Mouse (Mus musculus) A20 (cell line): ENCODE results near the gene Prkag1.

Source experiments
- DNase-seq: peaks from one replicate; pipeline ENCODE4 v3.0.0-alpha.2; 2011; ENCODE audit warnings: low read depth, low spot score

Prkag1 gene

DNA sequence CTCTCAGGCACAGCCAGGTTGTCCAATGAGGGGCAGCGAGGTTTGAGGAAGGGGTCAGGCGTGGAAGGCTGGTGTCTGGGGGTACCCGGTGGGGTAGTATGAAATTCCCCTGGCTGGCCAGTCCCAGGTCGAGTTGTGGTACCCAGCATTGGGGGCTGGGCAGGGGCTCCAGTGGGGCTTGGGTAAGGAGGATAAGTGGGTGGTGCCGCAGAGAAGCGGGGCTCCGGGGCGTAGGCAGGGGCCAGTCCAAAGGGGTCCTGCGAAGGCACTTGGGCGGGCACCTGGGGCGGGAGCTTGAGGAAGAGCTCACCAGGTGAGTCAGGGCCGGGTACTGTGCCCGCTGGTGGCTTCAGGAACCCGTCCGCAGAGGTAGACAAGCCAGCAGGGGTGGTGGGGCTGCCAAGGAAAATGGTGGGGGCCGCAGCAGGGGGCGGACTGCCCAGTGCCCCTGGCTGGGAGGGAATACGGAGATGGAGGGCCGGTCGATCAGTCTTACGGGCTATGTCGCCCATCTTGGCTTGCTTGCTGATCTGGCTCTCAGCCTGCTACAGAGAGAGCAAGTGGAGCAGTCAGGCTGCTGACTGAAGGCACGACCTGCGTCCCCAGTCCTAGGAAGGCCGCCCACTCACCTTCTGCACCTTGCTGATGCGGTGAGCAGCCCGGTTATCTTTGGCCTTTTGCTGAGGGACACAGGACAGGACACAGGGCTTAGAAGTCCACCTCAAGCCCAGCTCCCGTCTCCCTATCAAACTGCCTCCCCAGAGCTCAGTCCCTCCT lies 22.0 kb upstream of the Prkag1 start:
- no peak for DNase-seq

DNA sequence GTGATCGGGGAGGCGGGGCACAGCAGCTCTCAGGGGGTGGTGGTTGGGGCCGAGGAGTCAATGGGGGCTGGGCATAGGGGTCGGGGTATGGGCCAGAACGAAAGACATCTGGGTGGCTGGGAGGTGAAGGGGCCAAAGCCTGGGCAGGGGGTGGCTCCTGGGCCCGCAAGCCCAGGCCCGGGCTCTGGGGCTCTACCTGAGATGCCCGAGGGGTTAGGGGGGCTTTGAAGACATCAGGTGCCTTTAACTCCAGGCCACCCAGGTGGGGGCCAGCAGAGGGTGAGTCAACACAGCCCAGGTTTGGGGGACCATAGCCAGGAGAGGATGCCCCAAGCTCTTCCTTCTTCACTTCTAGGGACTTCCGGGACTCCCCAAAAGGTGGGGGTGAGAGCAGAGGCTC lies 21.4 kb upstream of the Prkag1 start:
- no peak for DNase-seq

DNA sequence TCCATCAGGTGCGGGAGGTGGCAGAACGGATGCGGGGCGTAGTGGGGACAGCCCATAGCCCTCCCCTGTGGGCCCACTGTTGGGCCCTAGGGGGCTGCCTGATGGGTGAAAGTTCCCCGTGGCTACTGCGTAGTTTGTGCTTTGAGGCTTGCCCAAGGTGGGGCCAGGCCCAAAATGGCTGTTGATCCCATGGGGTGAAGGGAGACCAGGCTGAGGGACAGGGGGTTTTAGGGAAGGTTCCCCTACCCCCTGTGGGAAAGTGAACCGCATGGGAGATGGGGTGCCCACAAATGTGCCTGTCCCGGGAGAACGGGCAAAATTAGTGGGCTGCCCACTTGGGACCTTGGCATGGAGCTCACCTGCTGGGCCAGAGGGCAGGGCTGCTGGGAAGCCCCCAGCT lies 20.8 kb upstream of the Prkag1 start:
- no peak for DNase-seq

DNA sequence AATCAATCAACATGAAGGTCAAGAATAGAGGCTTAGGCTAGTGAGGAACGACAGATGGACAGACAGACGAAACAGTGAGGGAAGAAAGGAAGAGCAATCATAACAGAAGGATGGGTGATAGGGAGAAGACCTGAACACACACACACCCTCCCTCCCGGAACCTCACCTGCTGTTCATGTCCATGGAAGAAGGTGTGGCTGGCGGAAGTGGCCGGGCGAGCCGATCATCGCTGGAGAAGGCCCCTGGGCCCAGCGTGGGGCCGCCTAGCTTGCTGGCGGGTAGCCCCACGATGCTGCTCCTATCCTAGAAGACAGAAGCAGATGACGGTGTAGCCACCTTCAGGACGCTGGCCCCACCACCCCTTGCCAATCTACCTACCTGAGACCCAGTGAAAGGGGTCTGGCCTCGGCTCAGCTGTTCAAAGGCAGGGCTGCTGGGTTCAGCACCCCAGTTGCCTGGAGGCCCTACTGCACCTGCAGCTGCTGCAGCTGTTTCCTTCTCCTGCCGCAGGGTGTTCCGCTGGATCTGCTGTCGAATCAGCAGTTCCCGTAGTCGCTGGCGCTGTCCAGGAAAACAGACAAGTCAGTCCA lies 20.0 kb upstream of the Prkag1 start:
- DNase-seq, result no peak

DNA sequence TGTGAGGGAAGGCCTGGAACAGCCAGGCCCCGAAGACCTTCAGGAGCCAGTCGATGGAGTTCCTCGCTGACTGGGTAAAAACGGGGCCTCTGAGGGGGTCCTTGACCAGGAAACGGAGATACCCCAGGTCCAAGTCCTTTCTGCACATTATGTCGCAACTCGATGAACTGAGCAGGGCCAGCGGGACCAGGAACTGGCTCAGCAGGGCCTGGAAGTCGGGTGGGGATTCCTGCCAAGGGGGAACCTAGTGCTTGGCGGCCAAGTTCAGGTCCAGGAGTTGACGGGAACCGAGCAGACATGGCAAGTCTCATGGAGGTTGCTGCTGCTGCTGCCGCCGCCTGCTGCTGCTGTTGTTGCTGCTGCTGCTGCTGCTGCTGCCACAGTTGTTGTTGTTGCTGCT lies 19.3 kb upstream of the Prkag1 start:
- DNase-seq, result no peak

DNA sequence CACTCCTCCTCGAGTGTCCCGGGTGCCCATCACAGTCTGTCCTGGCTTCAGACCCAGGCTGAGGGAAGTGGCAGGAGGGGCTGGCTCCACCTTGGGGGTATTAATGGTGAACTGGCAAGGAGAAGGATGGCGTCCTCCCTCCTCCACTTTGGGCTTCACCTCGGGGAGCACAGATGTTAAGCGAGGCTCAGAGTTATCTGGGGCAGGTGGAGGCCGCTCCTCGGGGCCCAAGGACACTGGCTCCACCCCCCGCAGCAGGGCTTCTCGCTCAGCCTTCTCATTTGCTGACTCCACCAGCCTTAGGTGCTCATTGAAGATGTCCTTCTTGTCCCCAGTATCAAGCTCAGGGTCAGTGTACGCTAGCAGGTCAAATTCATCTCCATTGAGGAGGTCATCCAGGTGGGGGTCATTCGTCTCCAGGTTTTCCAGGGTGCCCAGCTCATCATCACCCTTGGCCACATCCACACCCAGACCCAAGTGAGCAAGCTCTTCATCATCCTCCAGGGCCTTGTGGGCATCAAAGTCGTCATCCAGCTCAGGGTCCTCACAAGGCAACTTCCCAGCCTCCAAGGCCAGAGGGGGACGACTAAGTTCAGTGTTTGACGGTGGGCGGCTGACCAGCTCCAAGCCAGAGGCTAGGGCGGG lies 18.8 kb upstream of the Prkag1 start:
- DNase-seq, result no peak

DNA sequence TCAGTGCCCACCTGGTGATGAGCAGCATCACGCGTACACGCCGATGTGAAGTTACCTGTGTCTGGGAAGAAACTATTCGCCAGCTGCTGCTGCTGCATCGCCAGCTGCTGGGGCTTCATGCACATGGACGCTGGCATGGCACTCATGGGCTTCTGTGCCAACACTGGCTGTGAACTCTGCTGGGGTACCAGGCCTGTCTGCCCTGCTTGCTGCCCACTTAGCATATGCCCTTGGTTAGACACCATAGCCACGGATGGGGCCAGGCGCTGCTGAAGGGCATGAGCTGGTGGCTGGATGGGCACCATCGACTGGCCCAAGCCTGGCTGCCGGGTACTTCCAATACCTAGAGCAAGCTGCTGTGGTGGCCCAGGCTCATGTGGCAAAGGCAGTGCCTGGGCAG lies 17.8 kb upstream of the Prkag1 start:
- DNase-seq, result no peak

DNA sequence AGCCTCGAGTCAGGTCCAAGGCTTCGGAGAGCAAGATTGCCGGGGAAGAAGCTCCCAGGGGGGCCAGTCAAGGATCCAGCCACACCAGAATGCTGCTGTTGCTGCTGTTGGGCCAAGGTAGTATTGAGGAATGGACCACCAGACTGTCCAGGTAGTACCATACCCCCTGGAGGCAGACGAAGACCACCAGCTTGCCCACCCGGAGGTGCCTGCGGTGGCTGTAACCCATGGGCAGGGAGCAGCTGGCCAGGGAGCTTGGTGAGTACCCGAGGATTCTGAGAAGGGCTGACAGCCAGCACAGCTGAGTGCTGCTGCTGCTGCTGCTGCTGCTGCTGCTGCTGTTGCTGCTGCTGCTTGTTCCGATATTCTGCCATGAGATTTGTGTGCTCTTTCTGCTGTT lies 14.8 kb upstream of the Prkag1 start:
- DNase-seq, result no peak

DNA sequence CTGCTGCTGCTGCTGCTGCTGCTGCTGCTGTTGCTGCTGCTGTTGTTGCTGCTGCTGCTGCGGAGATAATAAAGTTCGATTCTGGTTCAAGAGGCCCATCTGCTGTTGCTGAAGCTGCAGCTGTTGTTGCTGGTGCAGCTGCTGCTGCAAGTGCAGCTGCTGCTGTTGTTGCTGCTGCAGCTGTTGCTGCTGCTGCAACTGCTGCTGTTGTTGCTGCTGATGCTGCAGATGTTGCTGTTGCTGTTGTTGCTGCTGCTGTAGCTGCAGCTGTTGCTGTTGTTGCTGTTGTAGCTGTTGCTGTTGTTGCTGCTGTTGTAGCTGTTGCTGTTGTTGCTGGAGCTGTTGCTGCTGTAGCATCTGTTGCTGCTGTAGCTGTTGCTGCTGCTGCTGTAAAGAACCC lies 13.8 kb upstream of the Prkag1 start:
- DNase-seq, result no peak

DNA sequence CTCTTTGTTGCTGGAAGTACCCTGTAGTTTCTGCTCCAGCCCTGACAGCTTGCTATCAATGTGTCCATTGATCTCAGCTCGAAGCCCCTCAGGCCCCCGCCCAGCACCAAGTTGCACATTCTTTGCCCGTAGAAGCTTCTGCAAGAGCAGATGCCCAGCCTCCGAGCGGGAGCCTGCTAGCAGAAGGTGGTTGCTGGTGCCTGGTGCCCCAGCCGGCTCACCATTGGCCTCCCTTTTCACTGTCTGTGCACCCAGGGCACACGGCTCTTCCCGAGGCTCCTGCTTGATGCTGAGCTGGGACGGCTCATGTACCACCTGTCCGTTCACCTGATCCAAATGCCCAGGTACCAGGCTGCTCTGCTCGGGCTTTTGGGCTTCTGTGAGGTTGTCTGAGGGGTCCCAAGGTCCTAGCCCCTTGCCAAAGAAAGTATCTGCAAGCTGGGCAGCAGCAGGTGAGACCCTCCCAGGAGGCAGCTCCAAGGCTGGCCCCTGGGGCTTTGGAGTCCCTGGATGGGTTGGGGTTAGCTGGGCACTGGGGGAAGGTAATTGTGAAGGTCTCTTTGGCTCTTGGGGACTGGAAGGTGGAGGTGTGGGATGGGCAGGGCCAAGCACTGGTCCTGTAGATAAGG lies 12.4 kb upstream of the Prkag1 start:
- no peak for DNase-seq

DNA sequence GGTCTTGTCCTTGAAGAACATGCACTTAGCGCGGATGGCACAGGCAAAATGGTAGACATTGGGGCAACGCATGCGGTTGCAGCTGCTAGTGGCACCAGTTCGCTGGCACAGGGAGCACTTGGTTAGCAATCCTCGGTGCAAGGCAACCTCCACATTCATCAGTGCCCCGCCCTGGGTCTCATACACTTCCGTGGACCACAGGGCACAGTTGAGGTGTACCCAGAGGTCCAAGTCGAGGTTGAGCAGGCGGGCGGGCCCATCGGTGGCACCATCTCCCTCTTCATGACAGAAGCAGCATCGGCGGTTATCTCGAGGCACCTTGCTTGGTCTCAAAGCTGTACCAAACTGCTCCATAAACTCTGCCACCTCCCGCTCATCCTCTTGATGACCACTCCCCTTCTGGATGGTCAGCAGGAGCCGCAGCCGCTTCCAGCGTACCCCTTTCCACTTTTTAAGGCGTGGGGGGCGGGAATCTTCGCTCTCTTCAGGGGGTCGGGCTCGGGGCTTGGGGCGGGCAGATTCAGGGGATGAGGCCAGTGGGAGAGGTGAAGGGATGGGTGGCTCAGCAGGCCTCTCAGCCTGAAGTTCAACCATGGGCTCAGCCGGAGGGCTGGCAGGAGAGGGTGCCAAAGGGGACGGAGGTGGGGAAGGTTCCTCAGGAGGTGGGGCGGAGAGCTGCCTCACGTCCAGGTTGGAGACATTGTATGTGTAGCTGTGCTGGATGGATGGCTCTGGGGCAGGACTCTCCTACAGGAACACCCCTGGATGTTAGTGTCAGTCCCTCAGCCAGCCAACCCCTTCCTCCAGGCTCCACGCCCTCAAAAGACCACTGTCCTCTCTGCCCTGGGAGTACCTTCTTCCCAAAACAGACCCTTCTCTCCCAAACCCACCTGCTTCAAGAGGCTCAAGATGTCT lies 8.6 kb upstream of the Prkag1 start:
- no peak for DNase-seq

DNA sequence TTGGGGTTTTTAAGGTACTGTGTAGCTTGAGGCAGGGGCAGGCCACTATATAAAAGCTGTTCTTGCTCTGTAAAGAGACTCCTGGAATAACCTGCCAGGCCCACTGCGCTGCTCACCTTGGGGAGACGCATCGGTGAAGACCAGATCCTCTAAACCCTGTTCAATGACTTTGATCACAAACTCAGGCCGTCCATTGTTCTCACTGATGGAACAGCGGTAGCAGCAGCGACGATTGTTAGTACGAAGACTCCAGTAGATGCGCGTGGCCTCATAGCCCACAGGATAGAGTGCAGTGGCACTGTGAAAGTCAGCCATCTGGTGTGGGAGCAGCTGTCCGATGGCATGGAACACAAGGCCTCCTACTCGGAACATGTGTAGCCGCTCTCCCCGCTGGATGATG lies 7.8 kb upstream of the Prkag1 start:
- DNase-seq, result no peak

DNA sequence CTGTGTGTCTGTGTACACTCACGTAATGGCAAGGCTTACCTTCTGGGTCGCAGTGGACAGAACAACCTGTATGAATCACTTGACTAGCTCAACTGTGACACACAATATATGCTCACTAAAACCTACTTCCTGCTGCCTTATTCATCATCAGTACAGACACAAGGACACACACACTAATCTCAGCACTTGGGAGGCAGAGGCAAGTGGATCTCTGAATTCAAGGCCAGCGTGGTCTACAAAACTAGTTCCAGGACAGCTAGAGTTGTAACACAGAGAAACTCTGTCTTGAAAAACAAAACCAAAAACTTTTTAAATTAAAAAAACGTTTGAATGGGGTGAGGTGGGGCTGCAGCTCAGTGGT lies 6.4 kb upstream of the Prkag1 start:
- no peak for DNase-seq

DNA sequence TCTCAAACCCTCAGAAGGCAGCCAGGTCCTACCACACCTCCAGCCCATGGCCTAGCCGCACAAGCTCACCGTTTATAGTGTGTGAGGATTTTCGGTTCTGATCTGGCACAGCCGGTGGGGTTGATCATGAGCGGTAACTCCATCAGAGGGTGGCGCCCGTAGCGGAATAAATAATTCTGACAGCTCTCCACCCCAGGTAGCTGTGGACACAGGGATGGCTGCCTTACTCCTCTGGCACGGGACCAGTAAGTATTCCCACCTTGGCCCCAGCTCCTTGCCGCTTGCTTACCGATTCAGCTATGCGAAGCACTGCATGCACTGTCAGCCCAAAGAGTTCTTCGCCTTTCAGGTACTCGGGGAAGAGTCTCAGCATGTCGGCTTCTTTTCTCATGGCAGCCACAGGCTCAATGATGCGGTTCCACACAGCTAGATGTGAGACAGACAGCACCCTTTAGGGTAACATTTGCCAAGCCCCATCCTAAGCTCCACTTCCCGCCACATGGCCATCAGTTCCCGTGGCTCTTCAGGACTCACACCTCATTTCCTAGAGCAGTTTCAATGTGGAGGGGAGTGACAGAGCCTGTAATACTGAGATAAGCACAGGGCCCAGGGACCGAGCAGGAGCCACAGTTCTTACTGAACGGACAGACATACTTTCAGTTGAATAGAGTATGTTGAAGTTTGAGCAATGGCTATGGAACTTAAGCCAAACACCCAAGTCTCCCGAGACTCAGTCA lies 5.9 kb upstream of the Prkag1 start:
- DNase-seq, result no peak

DNA sequence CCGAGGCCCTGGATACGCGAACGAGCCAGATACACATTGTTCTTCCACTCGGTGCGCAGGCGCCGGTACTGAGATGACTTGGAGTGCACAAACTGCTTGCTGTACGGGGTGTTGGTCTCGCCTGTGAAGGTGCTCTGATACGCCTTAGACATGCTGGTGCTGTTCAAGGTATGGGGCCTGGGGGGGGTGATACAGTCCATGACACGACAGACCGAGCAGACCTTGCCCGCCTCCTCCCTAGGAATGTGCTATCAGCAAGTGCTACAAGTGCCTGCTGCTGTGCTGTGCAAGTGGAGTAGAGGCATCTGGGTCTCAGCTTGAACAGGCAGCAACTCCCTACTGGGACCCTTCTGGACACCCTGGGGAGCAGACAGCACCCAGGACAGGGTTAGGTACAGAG lies 4.0 kb upstream of the Prkag1 start:
- no peak for DNase-seq

DNA sequence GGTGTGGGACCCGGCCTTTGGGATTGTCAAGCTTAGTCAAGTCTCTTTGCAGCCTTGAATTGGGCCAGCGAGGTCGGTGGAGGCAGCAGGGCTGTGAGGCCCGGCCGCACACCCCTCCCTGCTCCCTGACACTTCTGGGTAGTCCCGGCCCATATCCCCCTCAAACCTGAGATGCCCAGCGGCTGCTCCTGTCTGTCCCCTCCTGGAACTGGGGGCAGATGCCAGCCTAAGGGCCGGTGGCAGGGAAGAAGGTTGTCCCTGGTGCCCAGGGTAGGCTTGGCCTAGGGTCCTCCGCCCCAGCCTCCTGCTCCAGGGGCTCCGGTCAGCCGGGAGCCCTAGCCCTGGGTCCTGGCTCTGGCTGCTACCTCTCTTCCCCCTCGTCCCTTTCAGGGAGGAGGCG lies 2.7 kb upstream of the Prkag1 start:
- DNase-seq, result no peak

DNA sequence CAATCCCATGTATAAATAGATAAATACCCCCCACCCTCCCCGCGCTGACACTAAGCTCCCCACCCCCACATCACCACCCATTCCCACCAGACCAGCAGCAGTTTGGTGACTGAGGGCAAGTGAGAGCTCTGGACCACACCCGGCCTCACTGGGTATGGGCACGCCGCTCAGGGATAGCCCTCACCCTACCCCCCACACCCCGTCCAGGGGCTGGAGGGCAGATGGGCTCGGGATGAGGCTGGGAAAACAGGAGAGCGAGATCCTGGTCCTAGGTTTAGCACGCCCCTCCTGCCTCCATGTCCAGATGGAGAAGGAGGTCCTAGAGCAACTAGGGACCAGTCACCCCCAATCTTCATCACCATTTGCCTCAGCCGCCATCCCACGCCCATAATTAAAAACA lies 2.0 kb upstream of the Prkag1 start:
- no peak for DNase-seq

DNA sequence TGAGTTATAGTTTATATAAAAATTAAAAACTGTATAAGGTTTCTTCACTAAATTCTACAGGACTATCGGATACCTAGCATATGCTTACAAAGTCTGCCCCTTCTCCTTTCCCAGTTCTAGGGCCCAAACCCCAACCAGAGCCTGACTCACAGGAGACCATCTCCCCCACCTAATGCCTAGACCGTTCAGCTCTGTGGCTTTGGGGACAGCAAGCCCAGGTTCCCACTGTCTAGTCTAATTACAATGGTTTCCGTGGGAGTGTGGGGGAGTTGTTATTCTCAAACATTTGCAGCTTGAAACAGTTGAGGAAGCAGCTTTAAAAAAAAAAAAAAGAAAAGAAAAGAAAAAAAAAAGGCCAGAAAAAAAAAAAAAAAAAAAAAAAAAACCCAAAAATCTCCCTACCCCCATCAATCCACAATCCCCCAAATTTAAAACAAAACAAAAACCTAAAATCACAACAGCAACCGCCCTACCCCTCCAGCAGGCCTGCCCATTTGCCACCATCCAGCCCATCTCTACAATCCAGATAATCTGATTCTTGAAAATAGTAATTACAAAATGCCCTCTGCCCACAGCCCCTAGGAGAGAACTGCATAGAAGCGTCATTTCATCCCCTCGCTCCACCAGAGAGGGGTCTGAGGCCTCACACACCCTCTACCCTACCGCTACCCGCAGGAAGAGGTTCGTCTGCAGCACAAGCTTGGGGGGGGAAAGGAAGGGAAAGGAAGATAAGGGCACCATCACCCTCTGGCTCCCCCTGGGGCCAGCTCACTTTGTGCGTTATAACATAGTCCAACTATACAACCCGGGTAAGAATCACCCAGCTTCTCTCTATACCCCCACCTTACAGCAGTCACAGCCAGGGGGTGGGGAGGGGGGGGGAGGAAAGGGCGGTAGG lies 1.1 kb upstream of the Prkag1 start:
- DNase-seq, result peak; percentile 83

DNA sequence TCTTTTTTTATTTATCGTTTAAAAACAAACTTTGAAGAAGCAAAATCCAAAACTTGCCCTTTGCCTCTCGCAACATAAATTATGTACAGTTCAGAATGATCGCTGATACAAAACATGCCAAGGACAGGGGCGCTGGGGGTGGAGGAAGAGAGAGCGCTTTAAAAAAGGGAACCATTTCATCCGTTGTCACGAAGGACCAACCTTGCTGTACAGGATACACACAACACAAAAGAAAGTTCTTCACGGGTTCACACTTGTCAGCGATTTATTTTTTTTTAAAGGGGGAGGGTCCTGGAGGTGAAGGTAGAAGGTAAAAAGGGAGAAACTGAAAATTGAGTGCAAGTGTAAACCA lies 339 bp upstream of the Prkag1 start:
- no peak for DNase-seq

DNA sequence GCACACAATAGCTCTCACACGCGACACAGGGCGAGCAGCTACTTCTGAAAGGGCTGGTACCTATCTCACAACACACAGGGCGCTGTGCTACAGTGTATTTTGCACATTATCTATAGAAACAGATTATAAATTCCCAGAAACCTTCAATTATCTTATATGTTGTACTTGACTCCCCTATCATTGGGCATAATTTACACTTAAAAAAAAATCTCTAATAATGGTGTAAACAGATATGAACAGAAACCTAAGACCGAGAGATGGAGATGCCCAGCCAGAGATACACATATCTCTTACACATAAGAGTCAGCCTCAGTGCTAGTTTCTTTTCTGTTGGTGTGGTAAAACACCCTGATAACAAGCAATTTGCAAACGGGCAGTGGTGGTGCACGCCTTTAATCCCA lies 3.7 kb downstream of the Prkag1 start:
- DNase-seq, result no peak
